Mouse (Mus musculus) spleen, adult 2 months (tissue): Measurements from ENCODE around the gene Babam2.

Source experiments
- CTCF ChIP-seq: fragments of 200-500 bp; IDR thresholded peaks from 2 replicates; pipeline ENCODE4 v1.5.1; 2011; ENCODE audit warnings: mild to moderate bottlenecking, inconsistent platforms; ENCODE audit not compliant: insufficient read depth, insufficient read length, insufficient replicate concordance; ENCODE audit errors: extremely low read depth
- POLR2A ChIP-seq: fragments of 200-500 bp; IDR thresholded peaks from 2 replicates; pipeline ENCODE4 v1.6.1; 2011; ENCODE audit warnings: low read depth, low read length, inconsistent platforms

DNA sequence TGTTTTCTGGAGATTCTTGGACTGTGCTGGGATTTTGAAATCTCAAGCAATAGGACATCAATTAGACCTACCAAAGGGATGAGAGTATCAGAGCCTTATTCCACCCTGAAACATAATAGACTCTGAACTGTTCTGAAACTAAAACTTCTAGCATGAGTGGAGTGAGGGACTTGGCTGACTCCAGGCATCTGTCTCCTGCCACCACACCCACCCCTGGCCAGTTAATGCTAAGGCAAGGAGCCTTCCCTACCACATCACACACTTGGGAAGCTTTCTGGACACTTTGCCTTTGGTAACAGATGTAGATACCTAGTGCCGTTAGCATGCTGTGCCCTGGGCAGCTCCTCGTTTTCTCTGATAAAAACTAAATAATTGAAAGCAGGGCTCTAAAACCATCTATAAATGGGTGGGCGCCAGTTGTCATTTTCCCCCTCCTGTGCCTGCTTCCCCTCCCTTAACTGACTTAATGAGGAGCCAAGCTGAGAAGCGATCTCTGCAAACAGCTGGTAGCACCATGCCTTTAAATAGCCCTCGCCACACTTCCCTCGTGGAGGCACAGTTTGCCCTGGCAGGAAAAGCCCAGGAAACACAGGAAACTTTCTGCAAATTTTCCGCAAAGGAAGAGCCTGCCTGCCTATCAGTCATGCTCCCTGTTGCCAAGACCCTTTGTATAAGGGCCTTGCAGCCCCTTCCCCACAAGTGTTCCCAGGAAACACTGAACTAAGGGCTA lies 383.2 kb downstream of the Babam2 start:
- TF ChIP-seq POLR2A (no peak), CTCF (no peak)
